Mouse (Mus musculus): ENCODE data around the gene Ap4b1.

DNA sequence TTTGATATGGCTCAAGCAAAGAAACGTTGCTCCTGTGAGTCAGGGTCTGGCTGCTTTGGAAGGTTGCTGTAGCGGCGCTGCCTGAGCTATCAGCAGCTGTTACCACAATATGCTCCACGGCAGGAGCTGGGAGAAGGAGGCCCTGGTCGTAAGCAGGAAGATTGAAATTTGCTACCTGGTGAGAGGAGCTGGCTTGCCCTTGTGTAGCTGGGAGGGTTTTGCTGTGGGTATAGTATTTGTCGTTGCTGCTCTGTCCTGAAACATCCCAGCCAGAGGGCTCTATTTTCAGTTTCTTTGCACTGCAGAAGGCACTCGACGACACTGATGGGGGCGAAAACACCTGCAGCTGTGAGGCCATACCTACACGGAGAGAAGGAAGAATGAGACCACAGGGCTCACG, 31.4 kb upstream of the Ap4b1 start:
- TF ChIP-seq REST (IDR thresholded peaks at IDR 0.05; ENCODE audit: insufficient read depth, insufficient read length) (no peak), CEBPB (IDR thresholded peaks at IDR 0.05; ENCODE audit: insufficient read depth, poor library complexity, severe bottlenecking) (no peak), POLR2A (IDR thresholded peaks at IDR 0.05; ENCODE audit: insufficient read length, low read depth) (no peak)

All from myocyte (in vitro differentiated cells).